In genomic region chr5:141379836-141380773, GRCm38 (mm10) we compare ENCODE assay signal across 12 mouse cellular contexts.
DNase-seq lines count a peak whose midpoint lies in the region; ATAC-seq and TF ChIP-seq lines count a peak whose summit lies in the region.
"Had no signal": no experiment of that assay in that cellular context is flagged by ENCODE, and none has a peak within 500 bp of the region (broad histone marks: within the 10 kb centered on the region; RNA-seq: fewer than 3 reads in every experiment).

No protein-coding gene starts in this region.

- H3K4me3 ChIP-seq in midbrain, embryonic 11.5 days (ENCODE audit: low read depth, low read length): no peak overlapping the region
- no peak overlapping the region for H3K4me3 ChIP-seq in midbrain, embryonic 14.5 days (replicated peaks; ENCODE audit: low read depth, low read length)
- no peak overlapping the region for H3K4me3 ChIP-seq in embryonic facial prominence, embryonic 11.5 days (ENCODE audit: low read depth, low read length)
- no peak overlapping the region for H3K4me3 ChIP-seq in hindbrain, postnatal 0 days (ENCODE audit: low read length)
- H3K4me3 ChIP-seq: limb, embryonic 15.5 days had no signal

- H3K27ac ChIP-seq in midbrain, embryonic 11.5 days (ENCODE audit: low read depth, low read length): no peak overlapping the region
- no peak overlapping the region for H3K27ac ChIP-seq in midbrain, embryonic 14.5 days (replicated peaks; ENCODE audit: low read depth, low read length)
- no peak overlapping the region for H3K27ac ChIP-seq in embryonic facial prominence, embryonic 11.5 days (replicated peaks; ENCODE audit: low read depth, low read length)
- H3K27ac ChIP-seq in hindbrain, postnatal 0 days: 0 out of 2 replicates have a peak overlapping the region, but pooled peaks have one; percentile 41
- H3K27ac ChIP-seq: limb, embryonic 15.5 days had no signal

- no peaks in the 10 kb centered on the region; the same call in 1 of the 2 replicates for H3K4me1 ChIP-seq in midbrain, embryonic 11.5 days (ENCODE audit: control insufficient read depth, insufficient read depth, low read length)
- peaks cover 9% of the 10 kb centered on the region; the same call in 1 of the 2 replicates for H3K4me1 ChIP-seq in midbrain, embryonic 14.5 days (ENCODE audit: control insufficient read depth, insufficient read depth, low read length)
- no peaks in the 10 kb centered on the region; the same call in 1 of the 2 replicates for H3K4me1 ChIP-seq in embryonic facial prominence, embryonic 11.5 days (ENCODE audit: control insufficient read depth, insufficient read depth, low read length)
- no peaks in the 10 kb centered on the region for H3K4me1 ChIP-seq in hindbrain, postnatal 0 days (ENCODE audit: insufficient read depth, low read length)

- H3K27me3 ChIP-seq in midbrain, embryonic 11.5 days (ENCODE audit: control insufficient read depth, insufficient read depth, low read length): no peaks in the 10 kb centered on the region
- H3K27me3 ChIP-seq in midbrain, embryonic 14.5 days (ENCODE audit: control insufficient read depth, insufficient read depth, low read length): no peaks in the 10 kb centered on the region
- H3K27me3 ChIP-seq in embryonic facial prominence, embryonic 11.5 days (ENCODE audit: control insufficient read depth, insufficient read depth, low read length): no peaks in the 10 kb centered on the region
- no peaks in the 10 kb centered on the region for H3K27me3 ChIP-seq in hindbrain, postnatal 0 days (ENCODE audit: insufficient read depth, low read length)
- H3K27me3 ChIP-seq: limb, embryonic 15.5 days had no signal

- no peak overlapping the region for H3K4me2 ChIP-seq in midbrain, embryonic 11.5 days
- H3K4me2 ChIP-seq in midbrain, embryonic 14.5 days (ENCODE audit: low read length): no peak overlapping the region
- H3K4me2 ChIP-seq in embryonic facial prominence, embryonic 11.5 days (ENCODE audit: low read depth, low read length): no peak overlapping the region
- H3K4me2 ChIP-seq in hindbrain, postnatal 0 days (ENCODE audit: low read depth, low read length): no peak overlapping the region
- H3K4me2 ChIP-seq: limb, embryonic 15.5 days had no signal

- TF ChIP-seq CTCF in hindbrain, postnatal 0 days (IDR thresholded peaks at IDR 0.05; ENCODE audit: low read depth): no peak

- DNase-seq in midbrain, embryonic 11.5 days (ENCODE audit: low spot score, missing footprints): no peak
- no peak for DNase-seq in midbrain, embryonic 14.5 days
- peak; percentile 28 for DNase-seq in embryonic facial prominence, embryonic 11.5 days (ENCODE audit: low spot score)
- DNase-seq in hindbrain, postnatal 0 days (ENCODE audit: low spot score): peak; percentile 23
- DNase-seq in mesoderm, embryonic 11.5 days (ENCODE audit: low read depth, low spot score): peak; percentile 33
- DNase-seq in testis, postnatal 14 days (ENCODE audit: low spot score): no peak
- no peak for DNase-seq in natural killer cell, adult 2 months (ENCODE audit: low spot score in 2 of 2)
- DNase-seq: adrenal gland, postnatal 14 days had no signal

- H3K9ac ChIP-seq in midbrain, embryonic 11.5 days (ENCODE audit: low read length): no peak overlapping the region
- no peak overlapping the region for H3K9ac ChIP-seq in midbrain, embryonic 14.5 days (replicated peaks; ENCODE audit: low read length)
- H3K9ac ChIP-seq in embryonic facial prominence, embryonic 11.5 days (replicated peaks; ENCODE audit: low read length): no peak overlapping the region; the same call in 1 of the 2 replicates
- no peak overlapping the region for H3K9ac ChIP-seq in hindbrain, postnatal 0 days (replicated peaks; ENCODE audit: low read length)
- H3K9ac ChIP-seq: limb, embryonic 15.5 days had no signal

- H3K36me3 ChIP-seq in midbrain, embryonic 11.5 days (ENCODE audit: control insufficient read depth, insufficient read depth, low read length): no peaks in the 10 kb centered on the region
- H3K36me3 ChIP-seq in midbrain, embryonic 14.5 days (ENCODE audit: control insufficient read depth, insufficient read depth, low read length): no peaks in the 10 kb centered on the region
- no peaks in the 10 kb centered on the region for H3K36me3 ChIP-seq in embryonic facial prominence, embryonic 11.5 days (replicated peaks; ENCODE audit: control insufficient read depth, insufficient read depth, low read depth, low read length)
- H3K36me3 ChIP-seq in hindbrain, postnatal 0 days (ENCODE audit: insufficient read depth, low read length): no peaks in the 10 kb centered on the region
- H3K36me3 ChIP-seq: G1E; limb, embryonic 15.5 days had no signal

- H3K9me3 ChIP-seq in midbrain, embryonic 11.5 days (ENCODE audit: control insufficient read depth, low read length): no peaks in the 10 kb centered on the region
- no peaks in the 10 kb centered on the region for H3K9me3 ChIP-seq in midbrain, embryonic 14.5 days (ENCODE audit: control insufficient read depth, low read length)
- no peaks in the 10 kb centered on the region for H3K9me3 ChIP-seq in embryonic facial prominence, embryonic 11.5 days (replicated peaks; ENCODE audit: control insufficient read depth, low read length)
- no peaks in the 10 kb centered on the region for H3K9me3 ChIP-seq in hindbrain, postnatal 0 days (ENCODE audit: low read length)
- H3K9me3 ChIP-seq: limb, embryonic 15.5 days had no signal

- ATAC-seq in midbrain, embryonic 11.5 days (ENCODE audit: low FRiP score): peak; percentile 68; the same call in 1 of the 2 replicates
- ATAC-seq in midbrain, embryonic 14.5 days (ENCODE audit: low FRiP score, low TSS enrichment): no peak
- ATAC-seq in embryonic facial prominence, embryonic 11.5 days (replicated peaks; ENCODE audit: insufficient number of reproducible peaks, low FRiP score, low TSS enrichment, low read depth): peak; percentile 65; the same call in 1 of the 2 replicates
- peak; percentile 58; the same call in 1 of the 2 replicates for ATAC-seq in hindbrain, postnatal 0 days
- no peak for ATAC-seq in cerebellum, adult (ENCODE audit: insufficient number of reproducible peaks, low FRiP score, low TSS enrichment)
- ATAC-seq: inflammation-experienced regulatory T-cells, adult 6 months had no signal

- WGBS in midbrain, embryonic 11.5 days: 66% methylated on average over 9 of the region's 9 CpGs
- 55% methylated on average over 9 of the region's 9 CpGs for WGBS in midbrain, embryonic 14.5 days
- 43% methylated on average over 9 of the region's 9 CpGs for WGBS in embryonic facial prominence, embryonic 11.5 days
- WGBS in hindbrain, postnatal 0 days: 45% methylated on average over 9 of the region's 9 CpGs

Comparison
In these comparisons a context has a peak if more than half of its experiments do, and no peak if none do; other contexts are left out.
1. ATAC-seq: peak in midbrain, embryonic 11.5 days (single experiment), embryonic facial prominence, embryonic 11.5 days (single experiment) and hindbrain, postnatal 0 days (single experiment); none in midbrain, embryonic 14.5 days (single experiment) and cerebellum, adult (single experiment).
2. DNase-seq: peak in embryonic facial prominence, embryonic 11.5 days (single experiment), hindbrain, postnatal 0 days (single experiment) and mesoderm, embryonic 11.5 days (single experiment); none in midbrain, embryonic 11.5 days (single experiment), midbrain, embryonic 14.5 days (single experiment), testis, postnatal 14 days (single experiment) and natural killer cell, adult 2 months (0 of 2).